Mouse (Mus musculus) myocyte (in vitro differentiated cells): ENCODE measurements around the gene Nkapl.

ENCODE experiments used
- MAX ChIP-seq: IDR thresholded peaks from one replicate; pipeline ENCODE4 v1.6.1; 2011; ENCODE audit warnings: low read depth, mild to moderate bottlenecking, control low read depth
- MYOD1 ChIP-seq, 3 experiments: IDR thresholded peaks; one replicate each; pipeline ENCODE4 v1.6.1; 2011; ENCODE audit warnings: control low read depth in 2 of 3, low read depth in 2 of 3, mild to moderate bottlenecking in 2 of 3, moderate library complexity in 1 of 3; ENCODE audit not compliant: insufficient read length in 2 of 3, control insufficient read depth in 1 of 3
- MYOG ChIP-seq, 3 experiments: IDR thresholded peaks; one replicate each; pipeline ENCODE4 v1.6.1; 2011; ENCODE audit warnings: control low read depth in 2 of 3, low read depth in 2 of 3, mild to moderate bottlenecking in 2 of 3; ENCODE audit not compliant: insufficient read length in 2 of 3, control insufficient read depth in 1 of 3, insufficient read depth in 1 of 3
- POLR2A ChIP-seq: IDR thresholded peaks from one replicate; pipeline ENCODE4 v1.6.1; 2011; ENCODE audit warnings: low read depth, mild to moderate bottlenecking, control low read depth, moderate library complexity; ENCODE audit not compliant: insufficient read length
- POLR2AphosphoS2 ChIP-seq: IDR thresholded peaks from one replicate; pipeline ENCODE4 v1.6.1; 2011; ENCODE audit warnings: low read depth, control low read depth; ENCODE audit not compliant: insufficient read length
- REST ChIP-seq: IDR thresholded peaks from one replicate; pipeline ENCODE4 v1.6.1; 2011; ENCODE audit warnings: mild to moderate bottlenecking, control low read depth, moderate library complexity; ENCODE audit not compliant: insufficient read depth, insufficient read length
- TCF3 ChIP-seq: IDR thresholded peaks from one replicate; pipeline ENCODE4 v1.6.1; 2011; ENCODE audit warnings: low read depth, control low read depth; ENCODE audit not compliant: insufficient read length
- USF1 ChIP-seq: IDR thresholded peaks from one replicate; pipeline ENCODE4 v1.6.1; 2011; ENCODE audit warnings: low read depth, mild to moderate bottlenecking, control low read depth, moderate library complexity

- TF ChIP-seq POLR2A (no peak), TCF3 (no peak), POLR2AphosphoS2 (no peak), MAX (no peak), MYOG (IDR thresholded peaks at IDR 0.05; ENCODE audit: control insufficient read depth in 1 of 3, insufficient read depth in 1 of 3, insufficient read length in 2 of 3, low read depth in 2 of 3) (no peak), REST (no peak), MYOD1 (IDR thresholded peaks at IDR 0.05; ENCODE audit: control insufficient read depth in 1 of 3, insufficient read length in 2 of 3, low read depth in 2 of 3) (no peak), USF1 (no peak)
Measured at GRCm38 (mm10) chr13:21467336-21467735, 973 bp downstream of the Nkapl start.
